ENCODE assay signal across 8 mouse cellular contexts in genomic region chr1:133423543-133424480, GRCm38 (mm10). TPM values are rescaled to one million over a fixed set of nuclear protein-coding genes. Genes with fewer than 3 reads are reported as not detected.
DNase-seq lines count a peak whose midpoint lies in the region; ATAC-seq lines count a peak whose summit lies in the region.

Gene Sox13 (minus strand): TSS chr1:133424377.

- peak; percentile 89 for ATAC-seq in frontal cortex, adult (ENCODE audit: low TSS enrichment)
- ATAC-seq in liver, embryonic 11.5 days (replicated peaks; ENCODE audit: low FRiP score) = peak; percentile 63

- no peaks in the 10 kb centered on the region for H3K9me3 ChIP-seq in liver, embryonic 11.5 days (ENCODE audit: control insufficient read depth, low read length)

- under 1% methylated on average over 111 of the region's 128 CpGs for WGBS in liver, embryonic 11.5 days

- peak within 1 kb of the TSS; percentile 67 for H3K4me3 ChIP-seq in liver, embryonic 11.5 days (ENCODE audit: low read depth, low read length)

- no peaks in the 10 kb centered on the region; the same call in none of the 2 replicates for H3K4me1 ChIP-seq in liver, embryonic 11.5 days (replicated peaks; ENCODE audit: control insufficient read depth, insufficient read depth, low read length)

- H3K27ac ChIP-seq in liver, embryonic 11.5 days (ENCODE audit: low read depth, low read length) = peak within 1 kb of the TSS; percentile 50; the same call in 1 of the 2 replicates

- DNase-seq in frontal cortex, postnatal 25 days (ENCODE audit: low spot score in 2 of 2) = no peak
- peak; percentile 90 for DNase-seq in embryo, embryonic 11 days
- DNase-seq in heart, adult 11 months = peak; percentile 98
- DNase-seq in kidney, adult 18-20 months = peak; percentile 84
- peak; percentile 74 for DNase-seq in liver, embryonic 11.5 days (ENCODE audit: low spot score)
- DNase-seq in neural tube, embryonic 10.5 days (ENCODE audit: extremely low spot score, low spot score) = peak; percentile 85
- DNase-seq in thymus, postnatal 4 days = peak; percentile 65

- peaks cover 39% of the 10 kb centered on the region for H3K27me3 ChIP-seq in liver, embryonic 11.5 days (replicated peaks; ENCODE audit: control insufficient read depth, insufficient read depth, low read length)

- no peaks in the 10 kb centered on the region for H3K36me3 ChIP-seq in liver, embryonic 11.5 days (ENCODE audit: control insufficient read depth, insufficient read depth, low read length)

- H3K4me2 ChIP-seq in liver, embryonic 11.5 days = peak within 1 kb of the TSS; percentile 86

- H3K9ac ChIP-seq in liver, embryonic 11.5 days (ENCODE audit: low read depth, low read length) = peak within 1 kb of the TSS; percentile 63

RNA-seq across cellular contexts. Expression of gene Sox13, which starts in this region (rescaled TPM):
- 4.1 and 4.4 TPM in 2 replicates for polyA plus RNA-seq in liver, embryonic 11.5 days (2014; fragmentation: Nextera tagmentation; extraction: Ambion mirVana)

Comparison
In these comparisons a context has a peak if more than half of its experiments do, and no peak if none do; other contexts are left out.
1. DNase-seq: peak in embryo, embryonic 11 days (single experiment), heart, adult 11 months (single experiment), kidney, adult 18-20 months (single experiment), liver, embryonic 11.5 days (single experiment), neural tube, embryonic 10.5 days (single experiment) and thymus, postnatal 4 days (single experiment); none in frontal cortex, postnatal 25 days (0 of 2).